Mouse (Mus musculus): ENCODE data around the gene Dph2. TPM values are rescaled to one million over a fixed set of nuclear protein-coding genes. Genes with fewer than 3 reads are reported as not detected.

The Dph2 gene
- polyA plus RNA-seq, 1 experiment from 2014 or later = 28.4 TPM

GRCm38 (mm10) chr4:117924916-117925315 is 33.1 kb upstream of the Dph2 start:
- peaks cover 42% of the 10 kb centered on the region for H3K27me3 ChIP-seq (ENCODE audit: control insufficient read depth, insufficient read depth, low read length)

DNA sequence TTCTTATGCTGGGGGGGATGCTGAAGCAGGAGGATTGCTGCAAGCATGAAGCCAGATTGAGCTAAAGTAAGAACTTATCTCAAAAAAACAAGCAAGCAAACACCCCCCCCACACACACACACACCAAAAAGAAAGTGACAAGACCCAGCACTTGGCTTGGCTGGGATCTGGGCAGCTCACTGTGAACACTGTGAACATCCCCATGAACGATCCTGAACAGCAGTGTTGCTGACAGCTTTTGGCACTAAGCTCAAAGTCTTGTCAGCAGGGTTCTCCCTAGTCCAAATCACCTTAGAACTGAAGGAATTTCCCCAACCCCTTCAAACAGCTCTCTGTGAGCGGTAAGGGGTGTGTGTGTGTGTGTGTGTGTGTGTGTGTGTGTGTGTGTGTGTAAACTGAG is 31.6 kb upstream of the Dph2 start:
- 61% methylated on average over 2 of the region's 2 CpGs for WGBS
- peaks cover 31% of the 10 kb centered on the region for H3K27me3 ChIP-seq (ENCODE audit: control insufficient read depth, insufficient read depth, low read length)
- DNase-seq (ENCODE audit: low spot score) = no peak

More at GRCm38 (mm10) chr4:117924916-117925315, 33.1 kb upstream of the Dph2 start:
- no peak overlapping the region for H3K4me3 ChIP-seq (ENCODE audit: low read depth, low read length)
- DNase-seq (ENCODE audit: low spot score) = no peak
- H3K27ac ChIP-seq (ENCODE audit: low read depth, low read length) = no peak overlapping the region
- no peak overlapping the region for H3K9ac ChIP-seq (ENCODE audit: low read length)
- ATAC-seq (replicated peaks; ENCODE audit: low FRiP score) = no peak
- whole genome bisulfite sequencing = 71% methylated on average over 6 of the region's 6 CpGs
- peaks cover 9% of the 10 kb centered on the region; the same call in 1 of the 2 replicates for H3K4me1 ChIP-seq (replicated peaks; ENCODE audit: control insufficient read depth, insufficient read depth, low read length)
- H3K36me3 ChIP-seq (ENCODE audit: control insufficient read depth, insufficient read depth, low read length) = no peaks in the 10 kb centered on the region
- no peaks in the 10 kb centered on the region for H3K9me3 ChIP-seq (ENCODE audit: control insufficient read depth, low read length)
- H3K4me2 ChIP-seq (ENCODE audit: low read depth, low read length, severe bottlenecking) = no peak overlapping the region

GRCm38 (mm10) chr4:117921358-117921757 is 29.5 kb upstream of the Dph2 start:
- Histone ChIP-seq H3K27ac (ENCODE audit: low read depth, low read length) (no peak overlapping the region), H3K27me3 (ENCODE audit: control insufficient read depth, insufficient read depth, low read length) (peaks cover 11% of the 10 kb centered on the region), H3K9me3 (ENCODE audit: control insufficient read depth, low read length) (no peaks in the 10 kb centered on the region), H3K36me3 (ENCODE audit: control insufficient read depth, insufficient read depth, low read length) (no peaks in the 10 kb centered on the region), H3K4me1 (replicated peaks; ENCODE audit: control insufficient read depth, insufficient read depth, low read length) (peaks cover 2% of the 10 kb centered on the region; the same call in 1 of the 2 replicates), H3K4me3 (ENCODE audit: low read depth, low read length) (no peak overlapping the region), H3K4me2 (ENCODE audit: low read depth, low read length, severe bottlenecking) (no peak overlapping the region), H3K9ac (ENCODE audit: low read length) (no peak overlapping the region)
- no peak for DNase-seq (ENCODE audit: low spot score)
- no peak for ATAC-seq (replicated peaks; ENCODE audit: low FRiP score)
- WGBS = 83% methylated on average over 2 of the region's 2 CpGs

More for the DNA sequence above, 31.6 kb upstream of the Dph2 start:
- Histone ChIP-seq H3K36me3 (ENCODE audit: control insufficient read depth, insufficient read depth, low read length) (no peaks in the 10 kb centered on the region), H3K27ac (ENCODE audit: low read depth, low read length) (no peak overlapping the region), H3K9ac (ENCODE audit: low read length) (no peak overlapping the region), H3K9me3 (ENCODE audit: control insufficient read depth, low read length) (no peaks in the 10 kb centered on the region), H3K4me2 (ENCODE audit: low read depth, low read length, severe bottlenecking) (no peak overlapping the region), H3K4me3 (ENCODE audit: low read depth, low read length) (no peak overlapping the region), H3K4me1 (replicated peaks; ENCODE audit: control insufficient read depth, insufficient read depth, low read length) (peaks cover 9% of the 10 kb centered on the region; the same call in 1 of the 2 replicates)
- no peak for ATAC-seq (replicated peaks; ENCODE audit: low FRiP score)

GRCm38 (mm10) chr4:117918762-117919161 is 26.9 kb upstream of the Dph2 start:
- Histone ChIP-seq H3K9ac (ENCODE audit: low read length) (no peak overlapping the region), H3K4me1 (replicated peaks; ENCODE audit: control insufficient read depth, insufficient read depth, low read length) (peaks cover 4% of the 10 kb centered on the region; the same call in 1 of the 2 replicates), H3K27ac (ENCODE audit: low read depth, low read length) (no peak overlapping the region), H3K36me3 (ENCODE audit: control insufficient read depth, insufficient read depth, low read length) (no peaks in the 10 kb centered on the region), H3K4me2 (ENCODE audit: low read depth, low read length, severe bottlenecking) (no peak overlapping the region), H3K27me3 (ENCODE audit: control insufficient read depth, insufficient read depth, low read length) (no peaks in the 10 kb centered on the region), H3K9me3 (ENCODE audit: control insufficient read depth, low read length) (no peaks in the 10 kb centered on the region), H3K4me3 (ENCODE audit: low read depth, low read length) (no peak overlapping the region)
- 91% methylated on average over 5 of the region's 5 CpGs for WGBS
- DNase-seq (ENCODE audit: low spot score) (no peak), ATAC-seq (replicated peaks; ENCODE audit: low FRiP score) (no peak)

DNA sequence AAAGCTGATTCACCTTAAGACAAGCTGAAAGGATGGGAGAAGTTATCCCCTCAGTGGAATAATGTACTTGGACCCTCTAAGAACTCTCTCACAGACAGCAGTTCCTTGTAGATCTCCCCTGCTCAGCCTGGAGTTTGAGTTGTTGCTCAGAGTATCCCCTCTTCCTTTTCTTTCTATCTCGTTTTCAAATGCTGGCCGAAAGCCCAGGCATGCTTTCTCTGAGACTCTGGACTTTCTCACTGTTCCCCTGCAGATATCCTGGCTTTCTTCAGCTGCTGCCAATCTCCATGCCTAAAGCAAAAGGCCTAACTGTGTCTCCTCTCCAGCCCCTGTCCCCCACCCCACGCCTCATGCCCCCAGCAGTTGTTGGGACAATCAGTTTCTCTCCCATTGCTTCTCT is 26.4 kb upstream of the Dph2 start:
- DNase-seq (ENCODE audit: low spot score) (no peak), ATAC-seq (replicated peaks; ENCODE audit: low FRiP score) (no peak)
- H3K9ac ChIP-seq (ENCODE audit: low read length) = no peak overlapping the region
- peaks cover 8% of the 10 kb centered on the region for H3K4me1 ChIP-seq (replicated peaks; ENCODE audit: control insufficient read depth, insufficient read depth, low read length)
- H3K36me3 ChIP-seq (ENCODE audit: control insufficient read depth, insufficient read depth, low read length) = no peaks in the 10 kb centered on the region
- no peak overlapping the region for H3K4me2 ChIP-seq (ENCODE audit: low read depth, low read length, severe bottlenecking)
- H3K27ac ChIP-seq (ENCODE audit: low read depth, low read length) = no peak overlapping the region
- 89% methylated on average over 3 of the region's 3 CpGs for WGBS
- no peak overlapping the region for H3K4me3 ChIP-seq (ENCODE audit: low read depth, low read length)
- H3K27me3 ChIP-seq (ENCODE audit: control insufficient read depth, insufficient read depth, low read length) = no peaks in the 10 kb centered on the region
- no peaks in the 10 kb centered on the region for H3K9me3 ChIP-seq (ENCODE audit: control insufficient read depth, low read length)

DNA sequence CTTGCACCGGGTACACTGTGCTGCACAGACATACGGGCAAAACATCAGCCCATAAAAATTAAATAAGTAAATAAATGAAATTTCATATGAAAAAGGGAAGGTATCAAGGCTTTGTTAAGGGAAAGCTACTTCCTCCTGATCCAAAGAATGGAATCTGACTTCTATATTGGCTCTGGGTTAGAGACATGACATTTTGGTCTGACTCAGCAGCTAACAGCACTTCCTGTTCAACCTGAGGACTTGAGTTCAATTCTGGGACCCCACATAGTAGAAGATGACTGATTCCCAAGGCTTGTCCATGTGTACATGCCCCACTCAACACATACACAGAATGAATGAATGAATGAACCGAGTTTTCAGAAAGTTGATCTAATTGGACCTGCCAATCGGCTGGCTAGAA is 26.0 kb upstream of the Dph2 start:
- Histone ChIP-seq H3K36me3 (ENCODE audit: control insufficient read depth, insufficient read depth, low read length) (no peaks in the 10 kb centered on the region), H3K27ac (ENCODE audit: low read depth, low read length) (no peak overlapping the region), H3K4me2 (ENCODE audit: low read depth, low read length, severe bottlenecking) (no peak overlapping the region), H3K4me1 (replicated peaks; ENCODE audit: control insufficient read depth, insufficient read depth, low read length) (peaks cover 8% of the 10 kb centered on the region), H3K27me3 (ENCODE audit: control insufficient read depth, insufficient read depth, low read length) (no peaks in the 10 kb centered on the region), H3K9me3 (ENCODE audit: control insufficient read depth, low read length) (no peaks in the 10 kb centered on the region), H3K4me3 (ENCODE audit: low read depth, low read length) (no peak overlapping the region), H3K9ac (ENCODE audit: low read length) (no peak overlapping the region)
- no peak for ATAC-seq (replicated peaks; ENCODE audit: low FRiP score)
- no peak for DNase-seq (ENCODE audit: low spot score)
- 93% methylated on average over 4 of the region's 4 CpGs for WGBS

- ATAC-seq (replicated peaks; ENCODE audit: low FRiP score) = no peak
- Histone ChIP-seq H3K27ac (ENCODE audit: low read depth, low read length) (no peak overlapping the region), H3K27me3 (ENCODE audit: control insufficient read depth, insufficient read depth, low read length) (no peaks in the 10 kb centered on the region), H3K4me2 (ENCODE audit: low read depth, low read length, severe bottlenecking) (no peak overlapping the region), H3K9me3 (ENCODE audit: control insufficient read depth, low read length) (no peaks in the 10 kb centered on the region), H3K9ac (ENCODE audit: low read length) (no peak overlapping the region), H3K4me3 (ENCODE audit: low read depth, low read length) (no peak overlapping the region), H3K4me1 (replicated peaks; ENCODE audit: control insufficient read depth, insufficient read depth, low read length) (peaks cover 8% of the 10 kb centered on the region), H3K36me3 (ENCODE audit: control insufficient read depth, insufficient read depth, low read length) (no peaks in the 10 kb centered on the region)
- 89% methylated on average over 4 of the region's 4 CpGs for WGBS
- no peak for DNase-seq (ENCODE audit: low spot score)
Measured at GRCm38 (mm10) chr4:117917402-117917801, 25.6 kb upstream of the Dph2 start.

DNA sequence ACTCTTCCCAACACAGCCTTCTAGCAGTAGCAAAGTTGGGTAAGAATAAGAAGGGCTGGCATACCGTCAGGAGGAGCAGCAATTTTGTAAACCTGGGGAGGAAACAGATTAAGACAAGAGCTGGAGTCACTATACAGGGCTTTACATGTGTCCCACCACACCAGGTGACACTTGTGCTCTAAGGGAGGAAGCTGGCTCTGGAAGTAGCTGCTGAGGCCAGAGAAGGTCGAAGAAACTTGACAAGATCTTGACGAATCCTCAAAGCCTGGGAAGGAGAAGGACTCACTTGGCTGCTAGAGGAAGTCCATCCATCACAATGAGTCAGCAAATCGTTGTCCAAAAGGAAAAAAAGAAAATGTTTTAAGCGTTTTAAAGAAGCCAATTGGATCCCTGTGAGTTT is 24.6 kb upstream of the Dph2 start:
- Histone ChIP-seq H3K27me3 (ENCODE audit: control insufficient read depth, insufficient read depth, low read length) (no peaks in the 10 kb centered on the region), H3K9me3 (ENCODE audit: control insufficient read depth, low read length) (no peaks in the 10 kb centered on the region), H3K27ac (ENCODE audit: low read depth, low read length) (no peak overlapping the region), H3K4me1 (replicated peaks; ENCODE audit: control insufficient read depth, insufficient read depth, low read length) (peaks cover 8% of the 10 kb centered on the region), H3K4me2 (ENCODE audit: low read depth, low read length, severe bottlenecking) (no peak overlapping the region; the same call in 1 of the 2 replicates), H3K9ac (ENCODE audit: low read length) (no peak overlapping the region), H3K36me3 (ENCODE audit: control insufficient read depth, insufficient read depth, low read length) (no peaks in the 10 kb centered on the region), H3K4me3 (ENCODE audit: low read depth, low read length) (no peak overlapping the region)
- no peak for DNase-seq (ENCODE audit: low spot score)
- no peak for ATAC-seq (replicated peaks; ENCODE audit: low FRiP score)
- WGBS = 92% methylated on average over 5 of the region's 5 CpGs

DNA sequence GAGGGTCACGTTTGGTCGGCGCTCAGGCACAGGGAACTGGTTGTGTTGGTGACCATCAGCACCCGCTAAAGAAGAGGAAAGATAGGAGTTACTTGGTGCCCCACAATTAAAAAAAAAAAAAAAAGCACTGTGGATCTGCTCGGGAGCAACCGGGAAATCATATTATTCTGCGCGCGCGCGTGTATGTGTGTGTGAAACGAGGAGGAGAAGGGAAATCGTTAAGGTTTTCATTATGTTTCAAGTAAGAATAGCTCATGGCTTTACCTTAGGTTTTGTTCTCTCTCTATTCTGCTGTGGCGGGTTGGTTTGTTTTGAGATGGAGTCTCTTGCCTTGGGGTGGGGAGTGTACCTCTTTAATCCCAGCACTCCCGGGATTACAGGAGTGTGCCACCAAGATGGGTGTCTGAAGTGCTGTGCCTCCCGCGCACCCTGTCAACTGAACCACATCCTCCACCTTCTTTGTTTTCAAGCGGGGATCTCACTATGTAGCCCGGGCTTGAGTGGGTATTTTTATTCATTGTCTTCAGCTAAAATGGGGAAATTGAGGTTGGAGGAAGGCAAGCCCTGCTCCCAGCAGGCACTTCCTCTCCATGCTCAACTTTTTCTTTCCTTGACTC is 23.8 kb upstream of the Dph2 start:
- WGBS = 8% methylated on average over 19 of the region's 19 CpGs
- peaks cover 8% of the 10 kb centered on the region for H3K4me1 ChIP-seq (replicated peaks; ENCODE audit: control insufficient read depth, insufficient read depth, low read length)
- H3K27ac ChIP-seq (ENCODE audit: low read depth, low read length) = no peak overlapping the region
- peak overlapping the region; percentile 78 for H3K4me3 ChIP-seq (ENCODE audit: low read depth, low read length)
- no peaks in the 10 kb centered on the region for H3K27me3 ChIP-seq (ENCODE audit: control insufficient read depth, insufficient read depth, low read length)
- DNase-seq (ENCODE audit: low spot score) (no peak), ATAC-seq (replicated peaks; ENCODE audit: low FRiP score) (no peak)
- H3K4me2 ChIP-seq (ENCODE audit: low read depth, low read length, severe bottlenecking) = peak overlapping the region; percentile 100
- H3K9ac ChIP-seq (ENCODE audit: low read length) = peak overlapping the region; percentile 80
- no peaks in the 10 kb centered on the region for H3K36me3 ChIP-seq (ENCODE audit: control insufficient read depth, insufficient read depth, low read length)
- no peaks in the 10 kb centered on the region for H3K9me3 ChIP-seq (ENCODE audit: control insufficient read depth, low read length)

Measured in forebrain, embryonic 11.5 days (tissue).